Mouse (Mus musculus) retina, postnatal 1 day (tissue): ENCODE measurements around the gene Vasp.
A peak's percentile ranks its signal among the peaks of the same experiment; 100 is the strongest.

Experiments
- DNase-seq: peaks from one replicate; pipeline ENCODE4 v3.0.0-alpha.2; 2012

The Vasp gene

GRCm38 (mm10) chr7:19271238-19272172, at the start of gene Vasp:
TSS of gene Vasp (minus strand) at chr7:19271817.
- peak; percentile 90 for DNase-seq

DNA sequence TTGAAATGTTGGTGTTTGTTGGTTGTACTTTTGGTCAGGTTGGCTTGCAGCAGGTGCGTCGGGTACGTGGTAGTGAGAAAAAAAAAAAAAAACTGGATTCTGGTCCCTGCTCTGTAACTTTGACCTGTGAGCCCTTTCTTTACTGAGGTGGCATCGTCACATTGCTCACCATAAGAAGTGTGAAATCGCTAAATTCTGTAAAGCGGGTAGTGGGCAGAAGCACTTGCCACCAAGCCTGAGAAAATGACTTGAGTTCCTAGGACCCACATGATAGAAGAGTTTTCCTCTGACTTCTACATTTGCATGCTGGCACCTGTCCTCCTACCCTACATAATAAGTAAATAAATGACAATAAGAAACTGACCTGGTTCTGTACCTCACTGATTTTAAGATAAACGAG, 49.0 kb upstream of the Vasp start:
- DNase-seq: no peak

DNA sequence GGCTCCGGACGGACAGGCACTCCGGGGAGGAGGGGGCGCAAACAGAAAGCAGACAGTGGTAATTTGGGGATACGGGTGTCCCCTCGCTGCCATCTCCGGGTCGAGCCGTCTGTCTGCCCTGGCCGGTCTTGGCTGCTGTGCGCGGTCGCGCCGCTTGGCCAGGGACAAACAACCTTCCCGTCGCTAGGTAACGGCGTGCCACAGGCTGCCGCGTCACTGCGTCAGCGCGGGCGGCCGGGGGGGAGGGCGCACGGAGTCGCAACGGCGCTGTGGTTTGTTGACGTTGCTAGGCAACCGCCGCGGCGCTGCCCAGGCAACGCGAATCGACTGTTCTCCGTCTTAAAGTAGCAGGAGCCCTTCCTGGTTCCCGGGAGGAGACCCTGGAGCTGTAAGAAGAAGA, 48.3 kb upstream of the Vasp start:
- peak; percentile 99 for DNase-seq

DNA sequence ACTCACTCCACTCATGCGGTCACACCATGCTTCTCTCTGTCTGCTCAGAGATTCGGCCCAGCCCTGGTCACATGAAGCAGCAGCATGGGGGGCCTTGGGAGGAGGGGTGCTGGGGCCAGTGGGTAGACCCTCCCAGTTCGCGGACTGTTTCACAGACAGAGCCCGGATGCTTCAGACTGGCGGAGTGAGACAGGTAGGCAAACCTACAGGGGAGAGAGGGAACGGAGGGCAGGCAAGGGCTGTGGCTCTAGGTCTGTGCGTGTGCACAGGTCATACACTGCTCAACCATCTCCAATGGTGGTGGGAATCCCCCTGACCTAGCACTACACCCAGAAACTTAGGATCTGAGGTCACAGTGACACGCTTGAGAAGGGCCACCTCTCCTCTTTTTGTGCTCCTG, 47.8 kb upstream of the Vasp start:
- DNase-seq: peak; percentile 60

DNA sequence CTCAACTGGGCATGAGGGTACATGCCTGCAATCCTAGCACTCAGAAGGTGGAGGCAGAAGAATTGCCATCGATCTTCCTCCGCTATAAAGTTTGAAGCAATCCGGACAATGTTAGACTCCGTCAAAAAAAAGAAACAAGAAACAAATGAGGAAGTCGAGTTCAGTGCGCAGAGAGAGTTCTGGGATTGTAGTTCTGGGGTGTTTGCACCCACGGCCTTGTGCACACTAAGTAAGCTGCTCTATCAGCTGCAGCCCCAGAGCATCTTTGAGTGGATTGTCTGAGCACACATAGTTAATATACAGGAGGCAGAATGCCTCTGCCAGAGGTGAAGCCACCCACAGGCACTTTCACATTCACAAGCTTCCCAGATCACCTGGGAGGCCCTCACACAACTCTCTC, 47.1 kb upstream of the Vasp start:
- DNase-seq: no peak

DNA sequence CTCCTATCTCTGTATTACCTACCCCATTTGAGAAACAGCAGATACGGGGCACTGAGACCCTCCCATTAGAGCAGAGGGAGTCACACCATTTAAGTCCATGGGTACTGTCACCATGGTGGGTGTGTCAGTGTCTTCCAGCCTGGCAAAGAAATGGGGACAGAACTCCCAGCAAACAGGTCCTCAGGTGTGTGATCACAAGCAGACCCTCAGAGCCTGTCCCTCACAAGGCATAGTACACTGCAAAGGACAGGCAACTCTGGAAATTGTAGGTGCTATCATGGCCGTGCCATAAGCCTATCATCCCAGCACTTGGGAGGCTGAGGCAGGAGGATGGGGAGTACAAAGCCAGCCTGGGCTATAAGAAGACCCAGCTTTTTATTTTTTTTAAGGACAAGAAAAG, 46.6 kb upstream of the Vasp start:
- DNase-seq: no peak

GRCm38 (mm10) chr7:19316451-19317161, 45.0 kb upstream of the Vasp start:
- DNase-seq: peak; percentile 48

DNA sequence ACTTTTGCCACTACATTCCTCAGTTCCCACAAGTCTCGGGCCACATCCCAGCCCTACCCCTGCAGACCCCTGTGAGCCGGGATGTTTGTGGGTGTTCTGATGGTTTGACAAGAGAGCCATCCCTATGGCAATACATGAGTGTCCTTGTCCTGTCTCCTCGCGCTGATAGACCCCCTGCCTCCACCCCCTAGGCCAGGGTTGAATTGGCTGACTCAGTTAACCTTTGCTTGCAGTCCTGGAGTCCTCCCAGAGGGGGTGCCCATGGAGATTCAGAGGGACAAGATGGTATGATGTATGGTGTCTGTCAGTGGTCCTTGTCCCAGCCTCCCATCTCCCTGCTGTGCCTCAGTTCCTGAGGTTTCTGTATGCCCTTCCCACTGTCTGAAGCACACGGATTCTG, 42.4 kb upstream of the Vasp start:
- DNase-seq: no peak

- DNase-seq: no peak
These were observed 40.4 kb upstream of the Vasp start for GRCm38 (mm10) chr7:19311991-19312390.

DNA sequence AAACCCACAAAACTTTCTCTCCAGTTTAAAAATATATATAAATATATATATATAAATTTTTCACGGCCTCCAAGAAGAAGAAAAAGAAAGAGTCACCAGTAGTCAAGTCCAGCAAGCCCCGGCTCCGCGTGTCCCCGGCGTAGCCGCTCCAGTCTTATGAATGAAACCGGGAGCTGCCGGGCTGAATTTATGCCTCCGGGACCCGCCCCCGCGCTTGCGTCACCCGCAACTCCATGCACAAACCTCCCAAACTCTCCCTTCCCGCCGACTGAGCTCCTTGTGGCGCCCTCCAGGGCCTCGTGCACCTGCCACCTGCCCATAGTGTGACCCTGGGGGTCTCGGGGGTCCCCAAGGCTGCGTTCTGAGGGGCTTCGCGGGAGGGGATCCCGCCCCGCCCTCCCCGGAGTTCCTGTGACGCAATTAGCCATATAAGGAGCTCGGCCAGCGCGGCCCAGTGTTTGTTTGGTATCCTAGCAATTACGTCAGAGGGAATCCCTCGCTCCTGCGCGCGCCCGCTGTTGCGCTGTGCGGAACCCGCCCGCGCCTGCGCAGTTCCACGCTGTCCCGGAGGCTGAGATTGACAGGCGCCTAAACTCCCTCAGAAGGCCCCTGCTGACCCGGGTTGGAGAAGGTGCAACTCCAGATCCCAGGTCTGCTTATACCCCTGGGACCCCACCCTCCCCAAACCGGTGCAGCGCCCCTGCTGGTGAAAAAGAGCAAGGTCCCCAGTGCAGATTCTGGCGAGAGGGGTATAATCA, 38.4 kb upstream of the Vasp start, which contains the start of gene Fosb:
Gene Fosb (minus strand): TSS at position 168 of the 758 bp plus-strand sequence.
- DNase-seq: peak; percentile 98

GRCm38 (mm10) chr7:19309278-19309883, 37.8 kb upstream of the Vasp start:
- no peak for DNase-seq

DNA sequence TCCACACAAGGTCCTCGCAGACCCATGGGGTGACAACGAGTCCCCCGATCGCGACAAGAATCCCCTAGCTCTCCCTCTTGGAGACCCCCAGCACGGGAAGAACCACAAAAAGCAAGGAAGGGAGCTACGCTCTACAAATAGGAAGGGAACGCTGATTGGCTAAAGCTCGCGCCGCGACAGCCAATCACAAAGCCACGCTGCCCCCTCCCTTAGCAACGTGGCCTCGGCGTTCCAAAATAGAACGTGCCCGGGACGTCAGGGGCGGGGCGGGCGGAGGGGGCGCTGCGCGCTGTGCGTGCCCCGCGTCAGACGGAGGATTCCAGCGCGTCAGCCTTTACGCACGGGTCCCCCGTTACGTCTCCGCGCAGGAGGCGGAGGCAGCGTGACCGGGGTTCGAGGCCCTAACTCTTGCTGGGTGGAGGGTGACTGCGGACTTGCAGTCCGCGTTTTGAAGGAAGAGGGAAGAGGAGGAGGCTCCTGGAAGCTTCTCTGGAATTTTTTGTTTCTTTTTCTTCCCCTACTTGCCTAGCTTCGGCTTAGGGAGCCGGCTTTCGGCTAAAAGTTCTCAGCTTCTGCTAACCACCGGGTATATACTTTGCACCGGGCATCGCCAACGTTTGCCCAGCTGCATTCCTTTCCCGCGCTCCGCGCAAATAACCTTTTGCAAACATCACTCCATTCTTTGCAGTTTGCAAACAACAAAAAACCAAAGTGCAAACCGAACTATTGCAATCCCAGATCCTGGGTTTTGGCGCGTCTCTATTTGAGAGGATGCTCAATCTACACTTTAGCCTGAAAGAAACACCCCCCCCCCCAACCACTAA, 37.0 kb upstream of the Vasp start:
- peak; percentile 98 for DNase-seq

DNA sequence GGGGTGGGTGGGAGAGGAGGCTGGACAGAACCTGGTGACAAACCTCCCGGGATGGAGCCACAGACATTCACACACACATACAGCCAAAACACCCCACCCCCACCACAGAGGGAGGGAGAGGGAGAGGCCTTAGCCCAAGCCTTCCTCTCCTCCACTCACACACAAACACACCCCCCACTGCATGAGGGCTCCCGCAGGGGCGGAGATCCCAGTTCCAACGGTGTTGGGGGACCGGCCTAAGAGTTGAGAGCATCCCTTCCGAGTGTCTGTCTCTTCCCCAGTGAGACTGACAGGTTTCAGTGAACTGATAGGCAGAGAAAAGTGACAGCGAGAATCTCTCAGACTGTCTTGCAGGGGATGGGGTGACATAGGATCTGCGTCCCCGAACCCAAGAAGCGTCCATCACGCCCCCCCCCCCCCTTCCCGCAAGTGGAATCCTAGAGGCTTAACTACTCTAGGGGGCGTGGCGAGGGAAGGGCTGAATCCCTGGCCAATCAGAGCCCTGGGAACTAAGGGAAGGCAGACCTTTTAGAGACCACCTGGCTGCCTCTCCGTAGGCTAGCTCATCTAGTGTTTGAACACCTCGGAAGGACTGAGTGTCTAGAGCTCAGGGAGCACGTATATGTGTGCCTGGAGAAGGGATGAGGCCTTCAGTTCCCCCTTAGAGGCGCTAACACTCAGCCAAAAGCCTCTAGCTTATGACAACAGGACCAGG, 36.3 kb upstream of the Vasp start:
- DNase-seq: peak; percentile 89

GRCm38 (mm10) chr7:19306819-19307738, 35.5 kb upstream of the Vasp start:
- DNase-seq: no peak

GRCm38 (mm10) chr7:19305796-19306765, 34.5 kb upstream of the Vasp start:
- DNase-seq: no peak

GRCm38 (mm10) chr7:19305413-19305735, 33.8 kb upstream of the Vasp start:
- no peak for DNase-seq

DNA sequence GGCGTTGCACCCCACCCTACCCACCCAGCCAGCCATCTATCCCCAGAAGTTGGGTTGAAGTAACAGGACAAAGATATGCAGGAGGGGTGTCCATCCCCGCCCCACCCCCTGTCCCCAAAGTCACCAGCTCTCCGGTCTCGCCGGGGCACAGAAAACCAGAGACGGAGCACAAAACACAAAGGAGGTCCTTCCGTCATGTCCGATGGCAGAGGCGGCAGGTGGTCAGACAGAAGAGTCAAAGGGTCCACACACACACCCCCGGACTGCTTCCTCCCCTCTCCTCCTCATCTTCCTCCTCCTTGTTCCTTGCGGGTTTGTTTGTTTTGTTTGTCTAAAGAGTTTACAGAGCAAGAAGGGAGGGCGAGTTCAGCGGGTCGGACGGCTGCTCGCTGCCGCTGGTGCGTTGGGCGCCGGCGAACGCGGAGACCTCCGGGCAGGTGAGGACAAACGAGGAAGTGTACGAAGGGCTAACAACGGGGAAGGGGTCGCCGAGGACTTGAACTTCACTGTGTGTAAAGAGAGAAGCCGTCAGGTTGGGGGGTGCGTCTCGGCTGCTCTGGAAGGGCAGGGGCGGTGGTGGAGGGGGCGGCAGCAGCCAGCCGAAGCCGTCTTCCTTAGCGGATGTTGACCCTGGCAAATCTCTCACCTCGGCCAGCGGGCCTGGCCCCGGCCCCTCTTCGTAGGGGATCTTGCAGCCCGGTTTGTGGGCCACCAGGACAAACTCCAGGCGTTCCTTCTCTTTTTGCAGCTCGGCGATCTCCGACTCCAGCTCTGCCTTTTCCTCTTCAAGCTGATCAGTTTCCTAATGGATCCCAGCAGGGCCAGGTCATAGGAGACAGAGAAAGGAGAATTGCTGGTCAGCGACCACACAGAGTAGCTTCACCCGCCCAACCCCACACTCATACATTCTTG, 33.1 kb upstream of the Vasp start:
- peak; percentile 45 for DNase-seq

GRCm38 (mm10) chr7:19303770-19304169, 32.2 kb upstream of the Vasp start:
- DNase-seq: peak; percentile 88
